Mouse (Mus musculus) small intestine, adult 2 months (tissue): ENCODE data around the gene Olfr1015.

Source experiments
- CTCF ChIP-seq: fragments of 200-500 bp; IDR thresholded peaks from 2 replicates; pipeline ENCODE4 v1.5.1; 2012; ENCODE audit warnings: low read depth, mild to moderate bottlenecking, control low read depth, inconsistent platforms, low read length, moderate library complexity, mixed read lengths; ENCODE audit not compliant: insufficient replicate concordance, insufficient read length; ENCODE audit errors: extremely low read depth
- POLR2A ChIP-seq: fragments of 200-500 bp; IDR thresholded peaks from 2 replicates; pipeline ENCODE4 v1.6.1; 2012; ENCODE audit warnings: low read depth, mild to moderate bottlenecking, control low read depth, inconsistent platforms, low read length, moderate library complexity

DNA sequence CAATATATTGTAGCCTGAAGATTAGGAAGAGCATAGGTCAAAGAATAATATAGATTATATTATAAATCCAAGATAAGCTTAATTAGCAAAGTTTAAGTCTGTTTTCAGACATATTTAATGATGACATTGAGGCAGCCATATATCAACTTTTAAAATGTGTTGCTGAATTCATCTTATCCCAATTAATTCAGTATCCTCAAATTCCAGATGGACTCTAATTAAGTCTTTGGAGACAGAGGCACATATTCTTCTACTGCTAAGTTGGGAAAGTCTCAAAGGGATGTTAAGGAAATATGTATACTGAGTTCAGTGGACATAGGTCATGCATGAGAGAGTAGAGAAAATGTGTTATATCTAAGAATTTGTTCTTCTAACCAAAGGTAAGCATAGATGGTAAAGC is at the start of gene Olfr1015:
- TF ChIP-seq POLR2A (no peak), CTCF (no peak)
